Mouse (Mus musculus): Measurements from ENCODE around the gene Tmtc1.

Gene Tmtc1

GRCm38 (mm10) chr6:148375618-148376209 is 68.5 kb downstream of the Tmtc1 start:
- in situ Hi-C loops (cut with MseI, MboI) = loop anchor here (25.0 kb wide), 1 partner anchor 537 kb away; no protein-coding TSS in a partner anchor

GRCm38 (mm10) chr6:148375015-148375414 is 69.2 kb downstream of the Tmtc1 start:
- in situ Hi-C loops (cut with MseI, MboI) = loop anchor here (25.0 kb wide), 1 partner anchor 537 kb away; no protein-coding TSS in a partner anchor

GRCm38 (mm10) chr6:148373444-148373843 is 70.7 kb downstream of the Tmtc1 start:
- in situ Hi-C loops (cut with MseI, MboI) = loop anchor here in 1 of 2 experiments (5.0 kb wide), 1 partner anchor 126 kb away; no protein-coding TSS in a partner anchor

GRCm38 (mm10) chr6:148371223-148371622 is 73.0 kb downstream of the Tmtc1 start:
- in situ Hi-C loops (cut with MseI, MboI) = loop anchor here in 1 of 2 experiments (5.0 kb wide), 1 partner anchor 124 kb away; no protein-coding TSS in a partner anchor

- in situ Hi-C loops (cut with MseI, MboI) = loop anchor here in 1 of 2 experiments (10.0 kb wide), 1 partner anchor 112 kb away; no protein-coding TSS in a partner anchor
These were observed 77.1 kb downstream of the Tmtc1 start for GRCm38 (mm10) chr6:148367094-148367539.

- in situ Hi-C loops (cut with MseI, MboI) = loop anchor here in 1 of 2 experiments (10.0 kb wide), 1 partner anchor 112 kb away; no protein-coding TSS in a partner anchor
These were observed 77.6 kb downstream of the Tmtc1 start for GRCm38 (mm10) chr6:148366629-148367028.

GRCm38 (mm10) chr6:148363162-148363561 is 81.0 kb downstream of the Tmtc1 start:
- in situ Hi-C loops (cut with MseI, MboI) = loop anchor here in 1 of 2 experiments (10.0 kb wide), 1 partner anchor 108 kb away; no protein-coding TSS in a partner anchor

GRCm38 (mm10) chr6:148362475-148362874 is 81.7 kb downstream of the Tmtc1 start:
- in situ Hi-C loops (cut with MseI, MboI) = loop anchor here in 1 of 2 experiments (10.0 kb wide), 1 partner anchor 108 kb away; no protein-coding TSS in a partner anchor

- in situ Hi-C loops (cut with MseI, MboI) = no loop called here
These were observed 84.8 kb downstream of the Tmtc1 start for GRCm38 (mm10) chr6:148359348-148359905.

GRCm38 (mm10) chr6:148358580-148359246 is 85.5 kb downstream of the Tmtc1 start:
- in situ Hi-C loops (cut with MseI, MboI) = no loop called here

- in situ Hi-C loops (cut with MseI, MboI) = no loop called here
These were observed 88.0 kb downstream of the Tmtc1 start for GRCm38 (mm10) chr6:148356141-148356540.

GRCm38 (mm10) chr6:148354509-148355474 is 89.4 kb downstream of the Tmtc1 start:
- in situ Hi-C loops (cut with MseI, MboI) = no loop called here

- in situ Hi-C loops (cut with MseI, MboI) = no loop called here
These were observed 90.1 kb downstream of the Tmtc1 start for GRCm38 (mm10) chr6:148354151-148354508.

- in situ Hi-C loops (cut with MseI, MboI) = no loop called here
These were observed 99.2 kb downstream of the Tmtc1 start for GRCm38 (mm10) chr6:148345001-148345400.

GRCm38 (mm10) chr6:148342191-148342590 is 102.0 kb downstream of the Tmtc1 start:
- in situ Hi-C loops (cut with MseI, MboI) = no loop called here

- in situ Hi-C loops (cut with MseI, MboI) = no loop called here
These were observed 102.4 kb downstream of the Tmtc1 start for GRCm38 (mm10) chr6:148341765-148342164.

- in situ Hi-C loops (cut with MseI, MboI) = no loop called here
These were observed 105.7 kb downstream of the Tmtc1 start for GRCm38 (mm10) chr6:148338326-148338957.

GRCm38 (mm10) chr6:148336290-148336955 is 107.8 kb downstream of the Tmtc1 start:
- in situ Hi-C loops (cut with MseI, MboI) = no loop called here

- in situ Hi-C loops (cut with MseI, MboI) = no loop called here
These were observed 112.3 kb downstream of the Tmtc1 start for GRCm38 (mm10) chr6:148331916-148332315.

- in situ Hi-C loops (cut with MseI, MboI) = no loop called here
These were observed 114.2 kb downstream of the Tmtc1 start for GRCm38 (mm10) chr6:148329976-148330375.
